Mouse (Mus musculus): ENCODE measurements around the gene Gm10972. TPM values are rescaled to one million over a fixed set of nuclear protein-coding genes. Genes with fewer than 3 reads are reported as not detected.
"Not testable (repeated sequence)": the region's sequence is repeated elsewhere in the genome, so short reads cannot be mapped to it uniquely, and the experiment has no call there.

Gene Gm10972
- polyA plus RNA-seq, 1 experiment, result not detected

DNA sequence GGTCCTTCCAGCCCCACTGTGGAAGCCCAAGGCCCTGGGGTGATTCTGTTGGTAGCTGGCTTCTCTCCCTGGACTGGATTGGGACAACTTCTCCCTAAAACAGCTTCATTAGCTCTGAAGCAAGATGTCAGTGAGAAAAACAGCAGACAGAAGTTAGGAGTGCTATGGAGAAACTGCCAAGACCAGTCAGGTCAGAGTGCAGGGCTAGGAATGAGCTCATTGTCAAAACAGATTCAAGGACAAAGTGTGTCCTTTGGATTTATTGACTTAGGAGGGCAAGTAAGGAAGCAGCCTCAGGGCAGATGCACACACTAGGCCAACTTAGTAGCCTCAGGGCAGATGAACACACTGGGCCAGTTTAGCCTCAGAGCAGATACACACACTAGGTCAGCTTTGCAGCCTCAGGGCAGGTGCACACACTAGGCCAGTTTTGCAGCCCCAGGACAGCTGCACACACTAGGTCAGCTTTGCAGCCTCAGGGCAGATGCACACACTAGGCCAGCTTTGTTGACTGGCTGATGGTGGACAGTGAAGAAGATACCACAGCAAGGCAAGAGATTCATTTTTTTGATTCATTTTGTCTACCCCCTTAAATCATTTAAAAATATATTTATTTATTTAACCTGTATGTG, 47.8 kb downstream of the Gm10972 start:
- Histone ChIP-seq H3K27ac (ENCODE audit: insufficient read depth, low read length) (no peak overlapping the region), H3K4me3 (ENCODE audit: insufficient read depth, low read length) (no peak overlapping the region), H3K4me1 (ENCODE audit: control insufficient read depth, insufficient read depth, low read length) (no peaks in the 10 kb centered on the region)
- TF ChIP-seq POLR2A (IDR thresholded peaks at IDR 0.05; ENCODE audit: low read depth, low read length) (no peak), CTCF (IDR thresholded peaks at IDR 0.05; ENCODE audit: borderline replicate concordance, insufficient read depth, low read length) (no peak)

DNA sequence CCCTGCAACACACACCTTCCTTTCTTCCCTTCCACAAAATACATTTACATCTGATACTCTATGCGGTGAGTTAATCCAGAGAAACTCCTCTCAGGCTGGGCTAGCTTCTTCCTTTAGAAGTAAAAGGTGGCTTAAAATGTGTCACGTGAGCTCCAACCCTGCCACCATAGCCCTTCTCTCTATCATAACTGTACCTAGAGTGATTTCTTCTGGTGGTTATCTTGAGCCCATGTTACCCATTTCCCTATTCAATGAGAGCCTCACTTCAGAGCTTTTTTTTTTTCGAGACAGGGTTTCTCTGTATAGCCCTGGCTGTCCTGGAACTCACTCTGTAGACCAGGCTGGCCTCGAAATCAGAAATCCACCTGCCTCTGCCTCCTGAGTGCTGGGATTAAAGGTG, 48.8 kb downstream of the Gm10972 start:
- H3K4me1 ChIP-seq (ENCODE audit: control insufficient read depth, insufficient read depth, low read length); H3K4me3 ChIP-seq (ENCODE audit: insufficient read depth, low read length); H3K27ac ChIP-seq (ENCODE audit: insufficient read depth, low read length): not testable (repeated sequence)

Other genes starting within 250 kb of the Gm10972 start
- 0.18 TPM in 1 of 2 replicates, not detected in the other for gene Lingo4, start 244.6 kb upstream of the Gm10972 start, polyA plus RNA-seq (2011; ENCODE audit: insufficient read length, low read depth, missing spikeins)
- 9.0 and 14.1 TPM in 2 replicates for gene Tdrkh, start 229.8 kb upstream of the Gm10972 start, polyA plus RNA-seq (2011; ENCODE audit: insufficient read length, low read depth, missing spikeins)
- 28.6 and 31.1 TPM in 2 replicates for gene Mrpl9, start 199.8 kb upstream of the Gm10972 start, polyA plus RNA-seq (2011; ENCODE audit: insufficient read length, low read depth, missing spikeins)
- not detected in 2 replicates for gene Oaz3, start 199.2 kb upstream of the Gm10972 start, polyA plus RNA-seq (2011; ENCODE audit: insufficient read length, low read depth, missing spikeins)
- gene Celf3, start 164.8 kb upstream of the Gm10972 start, polyA plus RNA-seq (2011; ENCODE audit: insufficient read length, low read depth, missing spikeins), result not detected in 2 replicates
- gene Riiad1, start 162.8 kb upstream of the Gm10972 start, polyA plus RNA-seq (2011; ENCODE audit: insufficient read length, low read depth, missing spikeins), result 2.7 and 3.2 TPM in 2 replicates
- gene Snx27, start 60.4 kb upstream of the Gm10972 start, polyA plus RNA-seq (2011; ENCODE audit: insufficient read length, low read depth, missing spikeins), result 33.2 and 41.1 TPM in 2 replicates
- gene Tuft1, start 15.8 kb downstream of the Gm10972 start, polyA plus RNA-seq (2011; ENCODE audit: insufficient read length, low read depth, missing spikeins), result 3.2 and 6.1 TPM in 2 replicates
- not detected in 2 replicates for gene Selenbp2, start 50.4 kb downstream of the Gm10972 start, polyA plus RNA-seq (2011; ENCODE audit: insufficient read length, low read depth, missing spikeins)
- gene Cgn, start 143.4 kb downstream of the Gm10972 start, polyA plus RNA-seq (2011; ENCODE audit: insufficient read length, low read depth, missing spikeins), result 0.17 TPM in 1 of 2 replicates, not detected in the other
- gene Pogz, start 194.5 kb downstream of the Gm10972 start, polyA plus RNA-seq (2011; ENCODE audit: insufficient read length, low read depth, missing spikeins), result 34.7 and 41.6 TPM in 2 replicates
- 236 and 256 TPM in 2 replicates for gene Psmb4, start 243.8 kb downstream of the Gm10972 start, polyA plus RNA-seq (2011; ENCODE audit: insufficient read length, low read depth, missing spikeins)

Measured in embryonic fibroblast, embryonic 13.5 days (primary cell).